Mouse (Mus musculus) heart, adult 2 months (tissue): ENCODE results near the gene Cyp4b1.
"Not testable (repeated sequence)": the region's sequence is repeated elsewhere in the genome, so short reads cannot be mapped to it uniquely, and the experiment has no call there.

Source experiments
- CTCF ChIP-seq: fragments of 200-600 bp; IDR thresholded peaks from 2 replicates; pipeline ENCODE4 v1.8.1; 2022; ENCODE audit warnings: antibody characterized with exemption, mild to moderate bottlenecking, moderate library complexity
- EP300 ChIP-seq: fragments of 200-500 bp; IDR thresholded peaks from 2 replicates; pipeline ENCODE4 v1.6.1; 2011; ENCODE audit warnings: low read depth, low read length, control low read depth; ENCODE audit not compliant: insufficient read depth

GRCm38 (mm10) chr4:115600611-115601010 lies 46.9 kb downstream of the Cyp4b1 start, which contains the start of gene Cyp4a32:
- TF ChIP-seq CTCF, EP300: not testable (repeated sequence)
